Mouse (Mus musculus): ENCODE measurements around the gene Spata16.

Gene Spata16

DNA sequence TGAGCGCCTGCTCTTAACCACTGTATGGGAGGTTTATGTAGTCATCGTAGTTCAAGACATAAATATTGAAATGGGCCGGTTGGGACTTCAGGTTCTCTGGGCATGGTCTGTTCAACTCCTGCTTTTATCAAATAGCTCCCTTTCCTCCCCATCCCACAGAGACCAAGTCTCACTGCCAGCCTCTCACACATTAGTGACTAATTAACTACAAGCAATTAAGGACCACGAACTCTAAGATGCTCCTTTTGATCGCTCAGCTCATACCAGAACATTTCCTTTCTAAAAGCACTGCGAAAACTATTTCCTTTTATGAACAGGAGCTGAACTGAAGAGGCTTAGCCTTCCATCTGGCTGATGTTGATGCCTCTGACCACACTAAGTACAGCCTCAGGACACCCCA lies 346.3 kb downstream of the Spata16 start:
- TF ChIP-seq GATA4 (IDR thresholded peaks at IDR 0.05; ENCODE audit: insufficient replicate concordance, low read length), result no peak

DNA sequence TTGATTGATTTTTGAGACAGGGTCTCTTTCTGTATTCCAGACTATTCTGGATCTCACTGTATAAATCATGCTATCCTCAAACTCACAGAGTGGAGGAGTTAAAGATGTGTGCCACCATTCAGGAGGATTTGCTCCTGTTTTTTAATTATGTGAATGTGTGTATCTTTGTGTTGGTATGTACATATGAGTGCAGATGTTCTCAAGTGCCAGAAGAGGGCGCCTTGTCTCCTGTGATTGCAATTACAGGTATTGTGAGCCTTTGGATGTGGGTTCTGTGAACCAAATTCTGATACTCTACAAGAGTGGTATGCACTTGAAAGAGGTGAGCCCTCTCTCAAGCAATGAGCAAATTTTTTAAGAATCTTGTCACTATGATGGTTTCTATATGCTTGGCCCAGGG lies 369.4 kb downstream of the Spata16 start:
- TF ChIP-seq GATA4 (IDR thresholded peaks at IDR 0.05; ENCODE audit: insufficient replicate concordance, low read length), result no peak

DNA sequence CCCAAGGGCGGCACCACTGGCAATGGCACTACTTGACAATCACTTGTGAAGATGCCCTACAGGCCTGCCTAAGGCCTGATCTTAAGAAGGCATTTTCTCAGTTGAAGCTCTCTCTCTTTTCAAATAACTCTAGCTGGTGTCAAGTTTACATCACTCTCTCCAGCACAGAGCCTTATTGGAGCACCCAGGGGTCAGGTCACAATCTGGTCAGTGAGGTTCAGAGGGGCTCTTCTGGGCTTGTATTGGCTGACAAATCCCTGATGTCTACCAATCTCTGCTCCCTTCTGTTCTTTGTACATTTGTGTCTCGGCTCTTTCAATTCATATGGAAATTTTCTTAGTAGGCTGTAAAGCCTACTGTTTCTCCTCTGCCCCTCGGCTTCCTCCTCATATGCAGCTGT lies 390.5 kb downstream of the Spata16 start:
- no peak for TF ChIP-seq GATA4 (IDR thresholded peaks at IDR 0.05; ENCODE audit: insufficient replicate concordance, low read length)

DNA sequence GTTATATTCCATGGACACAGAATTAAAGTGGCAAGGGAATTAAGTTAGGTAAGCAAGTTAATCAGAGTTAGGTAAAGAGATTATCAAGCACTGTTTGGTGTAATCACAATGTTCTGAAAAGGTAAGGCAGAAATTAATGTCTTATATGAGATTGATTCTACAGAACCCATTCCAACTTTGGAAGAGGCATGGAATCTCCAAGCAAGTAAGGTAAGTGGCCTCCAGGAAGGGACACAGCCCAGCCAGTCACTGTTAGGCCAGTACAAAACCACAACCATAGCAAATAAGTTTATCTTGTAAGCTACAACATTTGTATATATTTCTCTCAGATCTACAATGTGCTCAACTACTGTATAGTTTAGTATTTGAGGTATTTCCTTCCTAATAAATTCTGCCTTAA lies 391.1 kb downstream of the Spata16 start:
- TF ChIP-seq GATA4 (IDR thresholded peaks at IDR 0.05; ENCODE audit: insufficient replicate concordance, low read length), result no peak

DNA sequence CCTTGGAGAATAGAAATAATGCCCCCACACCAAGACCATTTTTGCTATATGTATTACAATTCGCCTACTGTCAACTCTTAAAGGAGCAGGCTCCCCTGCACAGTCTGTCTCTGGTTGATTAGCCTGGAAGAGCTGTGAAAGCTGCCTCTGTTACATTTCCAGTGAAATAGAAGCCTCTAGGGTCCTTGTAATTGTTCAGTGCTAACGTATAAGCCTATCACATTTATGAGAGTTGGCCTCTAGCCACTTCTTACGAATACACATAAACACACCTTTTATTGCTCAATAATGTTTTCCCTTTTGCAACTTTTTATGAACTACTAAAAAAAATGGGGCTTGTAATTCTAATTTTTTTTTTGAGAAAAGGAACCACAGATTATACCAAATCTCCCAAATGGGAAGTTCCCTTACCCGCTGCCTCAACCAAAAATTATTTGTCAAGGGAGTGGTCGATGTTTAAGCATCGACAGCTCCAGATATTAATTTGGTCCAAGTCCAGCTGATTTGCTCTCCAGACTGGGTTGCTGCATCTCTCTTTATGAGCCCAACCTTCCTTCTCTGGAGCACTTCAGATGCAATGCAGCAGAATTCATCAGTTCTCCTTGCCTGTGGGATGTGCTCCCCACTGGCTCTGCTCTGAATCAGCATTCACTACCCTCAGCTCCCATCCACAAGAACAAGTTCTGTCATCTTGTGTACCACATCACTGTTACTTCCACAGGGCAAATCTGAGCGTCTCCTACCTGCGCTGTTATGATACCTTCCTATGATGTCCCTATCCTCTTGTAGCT lies 392.8 kb downstream of the Spata16 start:
- TF ChIP-seq GATA4 (IDR thresholded peaks at IDR 0.05; ENCODE audit: insufficient replicate concordance, low read length), result no peak

Measured in liver, adult (tissue).